Mouse (Mus musculus): ENCODE results near the gene Gm49392.

- TF ChIP-seq POLR2A (IDR thresholded peaks at IDR 0.05; ENCODE audit: low read depth, low read length) (no peak), CTCF (conservative IDR thresholded peaks at IDR 0.05; ENCODE audit: insufficient read depth, insufficient read length, low read depth, low read length) (no peak)
Observed at GRCm38 (mm10) chr13:60864281-60864680, 32.4 kb downstream of the Gm49392 start, which contains the start of gene 4930486L24Rik.

Measured in kidney, adult 2 months (tissue).